Mouse (Mus musculus): ENCODE data around the gene Bap1.

- no peak for TF ChIP-seq CTCF (IDR thresholded peaks at IDR 0.05; ENCODE audit: low read depth, low read length)
- peak; percentile 12; the same call in 1 of the 2 replicates for TF ChIP-seq POLR2A (IDR thresholded peaks at IDR 0.05; ENCODE audit: borderline replicate concordance, low read depth, low read length)
Observed at GRCm38 (mm10) chr14:31206472-31206981, 44.7 kb upstream of the Bap1 start.
